Mouse (Mus musculus): ENCODE measurements around the gene Gm42517. TPM values are rescaled to one million over a fixed set of nuclear protein-coding genes. Genes with fewer than 3 reads are reported as not detected.

Gm42517 gene
- polyA plus RNA-seq, 1 experiment: 1.1 TPM

- TF ChIP-seq CEBPB (IDR thresholded peaks at IDR 0.05; ENCODE audit: insufficient read depth, poor library complexity, severe bottlenecking): no peak
- no peak for TF ChIP-seq SRF (IDR thresholded peaks at IDR 0.05; ENCODE audit: control insufficient read depth, insufficient read length, low read depth)
- no peak for TF ChIP-seq POLR2AphosphoS2 (IDR thresholded peaks at IDR 0.05; ENCODE audit: insufficient read length, low read depth)
- no peak for TF ChIP-seq MYOD1 (IDR thresholded peaks at IDR 0.05; ENCODE audit: control insufficient read depth in 1 of 3, insufficient read length in 2 of 3, low read depth in 2 of 3)
- Histone ChIP-seq H3ac (ENCODE audit: control insufficient read depth, insufficient read length) (no peak overlapping the region), H3K4me2 (ENCODE audit: low read depth) (no peak overlapping the region), H3K4me3 (no peak overlapping the region), H3K27me3 (ENCODE audit: control insufficient read depth, insufficient read depth, insufficient read length) (no peaks in the 10 kb centered on the region), H3K79me2 (ENCODE audit: control insufficient read depth, insufficient read depth) (no peaks in the 10 kb centered on the region), H3K36me3 (ENCODE audit: control insufficient read depth, insufficient read depth) (no peaks in the 10 kb centered on the region)
Measured at GRCm38 (mm10) chr5:108389744-108390143, 22.0 kb upstream of the Gm42517 start.

GRCm38 (mm10) chr5:108388201-108388600, 20.5 kb upstream of the Gm42517 start, which contains the start of gene Pde6b:
Gene Pde6b, plus strand, starts transcription at chr5:108388391.
- TF ChIP-seq SRF (IDR thresholded peaks at IDR 0.05; ENCODE audit: control insufficient read depth, insufficient read length, low read depth): no peak
- TF ChIP-seq TCF3 (IDR thresholded peaks at IDR 0.05; ENCODE audit: insufficient read length, low read depth): no peak
- TF ChIP-seq USF1 (IDR thresholded peaks at IDR 0.05; ENCODE audit: low read depth): no peak
- no peak for TF ChIP-seq E2F4 (IDR thresholded peaks at IDR 0.05; ENCODE audit: insufficient read depth)
- Histone ChIP-seq H3ac (ENCODE audit: control insufficient read depth, insufficient read length) (no peak within 1 kb of the TSS), H3K4me3 (no peak within 1 kb of the TSS), H3K36me3 (ENCODE audit: control insufficient read depth, insufficient read depth) (no peaks in the 10 kb centered on the region), H3K27me3 (ENCODE audit: control insufficient read depth, insufficient read depth, insufficient read length) (no peaks in the 10 kb centered on the region), H3K79me2 (ENCODE audit: control insufficient read depth, insufficient read depth) (no peaks in the 10 kb centered on the region), H3K4me2 (ENCODE audit: low read depth) (no peak within 1 kb of the TSS)

GRCm38 (mm10) chr5:108386449-108386848, 18.7 kb upstream of the Gm42517 start:
- TF ChIP-seq POLR2A (IDR thresholded peaks at IDR 0.05; ENCODE audit: insufficient read length, low read depth) (no peak), TCF3 (IDR thresholded peaks at IDR 0.05; ENCODE audit: insufficient read length, low read depth) (no peak), USF1 (IDR thresholded peaks at IDR 0.05; ENCODE audit: low read depth) (no peak), CEBPB (IDR thresholded peaks at IDR 0.05; ENCODE audit: insufficient read depth, poor library complexity, severe bottlenecking) (no peak), MYOD1 (IDR thresholded peaks at IDR 0.05; ENCODE audit: control insufficient read depth in 1 of 3, insufficient read length in 2 of 3, low read depth in 2 of 3) (no peak), E2F4 (IDR thresholded peaks at IDR 0.05; ENCODE audit: insufficient read depth) (no peak), MAX (IDR thresholded peaks at IDR 0.05; ENCODE audit: low read depth) (no peak), REST (IDR thresholded peaks at IDR 0.05; ENCODE audit: insufficient read depth, insufficient read length) (no peak), POLR2AphosphoS2 (IDR thresholded peaks at IDR 0.05; ENCODE audit: insufficient read length, low read depth) (no peak), TCF12 (IDR thresholded peaks at IDR 0.05; ENCODE audit: insufficient read depth, poor library complexity, severe bottlenecking) (no peak), MYOG (IDR thresholded peaks at IDR 0.05; ENCODE audit: control insufficient read depth in 1 of 3, insufficient read depth in 1 of 3, insufficient read length in 2 of 3, low read depth in 2 of 3) (no peak), SRF (IDR thresholded peaks at IDR 0.05; ENCODE audit: control insufficient read depth, insufficient read length, low read depth) (no peak)
- H3K4me2 ChIP-seq (ENCODE audit: low read depth): no peak overlapping the region
- no peak overlapping the region for H3K4me3 ChIP-seq
- no peaks in the 10 kb centered on the region for H3K79me2 ChIP-seq (ENCODE audit: control insufficient read depth, insufficient read depth)
- no peaks in the 10 kb centered on the region for H3K36me3 ChIP-seq (ENCODE audit: control insufficient read depth, insufficient read depth)
- H3ac ChIP-seq (ENCODE audit: control insufficient read depth, insufficient read length): no peak overlapping the region
- no peaks in the 10 kb centered on the region for H3K27me3 ChIP-seq (ENCODE audit: control insufficient read depth, insufficient read depth, insufficient read length)

- no peak for TF ChIP-seq REST (IDR thresholded peaks at IDR 0.05; ENCODE audit: insufficient read depth, insufficient read length)
- no peak for TF ChIP-seq TCF12 (IDR thresholded peaks at IDR 0.05; ENCODE audit: insufficient read depth, poor library complexity, severe bottlenecking)
- no peak for TF ChIP-seq E2F4 (IDR thresholded peaks at IDR 0.05; ENCODE audit: insufficient read depth)
- no peak for TF ChIP-seq POLR2A (IDR thresholded peaks at IDR 0.05; ENCODE audit: insufficient read length, low read depth)
- no peak for TF ChIP-seq TCF3 (IDR thresholded peaks at IDR 0.05; ENCODE audit: insufficient read length, low read depth)
- TF ChIP-seq MYOG (IDR thresholded peaks at IDR 0.05; ENCODE audit: control insufficient read depth in 1 of 3, insufficient read depth in 1 of 3, insufficient read length in 2 of 3, low read depth in 2 of 3): peak in 1 of 3 experiments; percentile 25
- TF ChIP-seq MAX (IDR thresholded peaks at IDR 0.05; ENCODE audit: low read depth): no peak
- no peak for TF ChIP-seq POLR2AphosphoS2 (IDR thresholded peaks at IDR 0.05; ENCODE audit: insufficient read length, low read depth)
- Histone ChIP-seq H3K36me3 (ENCODE audit: control insufficient read depth, insufficient read depth) (no peaks in the 10 kb centered on the region), H3ac (ENCODE audit: control insufficient read depth, insufficient read length) (no peak overlapping the region), H3K4me3 (no peak overlapping the region), H3K79me2 (ENCODE audit: control insufficient read depth, insufficient read depth) (no peaks in the 10 kb centered on the region), H3K27me3 (ENCODE audit: control insufficient read depth, insufficient read depth, insufficient read length) (no peaks in the 10 kb centered on the region), H3K4me2 (ENCODE audit: low read depth) (peak overlapping the region; percentile 42)
Measured at GRCm38 (mm10) chr5:108385632-108386031, 17.9 kb upstream of the Gm42517 start.

- H3ac ChIP-seq (ENCODE audit: control insufficient read depth, insufficient read length): no peak overlapping the region
- TF ChIP-seq TCF12 (IDR thresholded peaks at IDR 0.05; ENCODE audit: insufficient read depth, poor library complexity, severe bottlenecking) (no peak), E2F4 (IDR thresholded peaks at IDR 0.05; ENCODE audit: insufficient read depth) (no peak), MAX (IDR thresholded peaks at IDR 0.05; ENCODE audit: low read depth) (no peak), USF1 (IDR thresholded peaks at IDR 0.05; ENCODE audit: low read depth) (no peak), CEBPB (IDR thresholded peaks at IDR 0.05; ENCODE audit: insufficient read depth, poor library complexity, severe bottlenecking) (no peak), REST (IDR thresholded peaks at IDR 0.05; ENCODE audit: insufficient read depth, insufficient read length) (no peak), TCF3 (IDR thresholded peaks at IDR 0.05; ENCODE audit: insufficient read length, low read depth) (no peak), MYOD1 (IDR thresholded peaks at IDR 0.05; ENCODE audit: control insufficient read depth in 1 of 3, insufficient read length in 2 of 3, low read depth in 2 of 3) (no peak)
- no peak overlapping the region for H3K4me3 ChIP-seq
- H3K4me2 ChIP-seq (ENCODE audit: low read depth): no peak overlapping the region
- H3K27me3 ChIP-seq (ENCODE audit: control insufficient read depth, insufficient read depth, insufficient read length): no peaks in the 10 kb centered on the region
- H3K79me2 ChIP-seq (ENCODE audit: control insufficient read depth, insufficient read depth): no peaks in the 10 kb centered on the region
- no peaks in the 10 kb centered on the region for H3K36me3 ChIP-seq (ENCODE audit: control insufficient read depth, insufficient read depth)
Measured at GRCm38 (mm10) chr5:108378346-108378745, 10.6 kb upstream of the Gm42517 start.
